Comparison of ENCODE assay signal across 8 mouse cellular contexts in the genomic region with DNA sequence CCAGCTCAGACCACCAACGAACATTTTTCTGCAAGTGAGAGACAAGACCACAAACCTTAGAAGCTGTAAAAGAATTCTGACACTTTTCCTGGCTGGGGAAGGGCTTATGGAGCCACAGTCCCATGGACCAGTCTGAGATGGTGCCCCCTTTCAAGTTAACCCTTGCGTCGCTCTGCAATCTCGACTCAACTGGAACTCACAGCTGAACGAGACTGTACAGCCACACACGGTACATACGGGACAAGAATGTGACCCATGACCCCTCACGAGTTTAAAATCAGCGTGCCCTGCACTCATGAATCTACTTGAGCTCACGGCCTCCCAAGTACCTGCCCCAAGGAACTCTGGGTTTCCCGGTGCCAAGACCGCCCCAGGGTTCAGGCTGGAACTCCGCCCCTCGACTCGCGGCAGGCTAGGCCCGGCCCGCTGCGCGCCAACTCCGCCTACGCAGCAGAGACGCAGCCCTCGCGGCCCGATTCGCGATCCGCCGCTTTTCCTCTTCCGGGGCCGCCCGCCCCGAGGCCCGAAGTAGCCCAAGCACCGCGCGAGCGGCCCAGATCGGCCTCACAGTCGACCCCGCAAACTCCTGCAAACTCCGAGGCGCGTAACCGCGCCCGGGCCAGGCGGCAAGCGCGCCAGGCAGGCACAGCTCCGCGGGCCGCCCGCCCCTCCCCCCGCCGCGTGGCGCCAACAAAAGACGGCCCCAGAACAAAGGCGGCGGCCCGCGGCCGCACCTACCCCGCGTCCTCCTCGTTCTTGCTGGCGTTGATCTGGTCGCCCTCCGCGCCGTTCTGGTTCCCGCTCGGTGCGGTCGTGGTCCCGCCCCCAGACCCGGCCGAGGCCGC. TPM values are rescaled to one million over a fixed set of nuclear protein-coding genes. Genes with fewer than 3 reads are reported as not detected.
DNase-seq lines count a peak whose midpoint lies in the region; ATAC-seq lines count a peak whose summit lies in the region.

No protein-coding gene starts in this region.

- H3K4me3 ChIP-seq in forebrain, embryonic 10.5 days: peak overlapping the region; percentile 74
- H3K4me3 ChIP-seq in heart, embryonic 16.5 days (ENCODE audit: low read length): peak overlapping the region; percentile 94
- peak overlapping the region; percentile 94 for H3K4me3 ChIP-seq in neural tube, embryonic 15.5 days (replicated peaks)

- no peaks in the 10 kb centered on the region for H3K27me3 ChIP-seq in forebrain, embryonic 10.5 days (ENCODE audit: poor library complexity, severe bottlenecking)
- no peaks in the 10 kb centered on the region for H3K27me3 ChIP-seq in heart, embryonic 16.5 days (ENCODE audit: control insufficient read depth, insufficient read depth, low read length)
- H3K27me3 ChIP-seq in neural tube, embryonic 15.5 days (replicated peaks): no peaks in the 10 kb centered on the region

- H3K4me1 ChIP-seq in forebrain, embryonic 10.5 days: peaks cover 51% of the 10 kb centered on the region
- H3K4me1 ChIP-seq in heart, embryonic 16.5 days (ENCODE audit: control insufficient read depth, insufficient read depth, low read length): peaks cover 20% of the 10 kb centered on the region
- H3K4me1 ChIP-seq in neural tube, embryonic 15.5 days: peaks cover 49% of the 10 kb centered on the region

- H3K27ac ChIP-seq in forebrain, embryonic 10.5 days: peak overlapping the region; percentile 99
- H3K27ac ChIP-seq in heart, embryonic 16.5 days (ENCODE audit: low read length): peak overlapping the region; percentile 96
- H3K27ac ChIP-seq in neural tube, embryonic 15.5 days (replicated peaks): peak overlapping the region; percentile 95

- DNase-seq in CD8-positive naive resting alpha-beta T cell, adult 2 months (ENCODE audit: low read depth in 2 of 2, low spot score in 2 of 2): peak; percentile 72 to 78
- DNase-seq in c-Kit-positive CD71-negative TER-119-negative erythroid progenitor cells, embryonic 14.5 days (ENCODE audit: low read depth): peak; percentile 66
- DNase-seq in forebrain, embryonic 10.5 days (ENCODE audit: extremely low spot score, low spot score): peak; percentile 72
- DNase-seq in kidney, postnatal 36 days: peak; percentile 96
- DNase-seq in lung, adult 18-20 months: peak; percentile 94 to 96
- peak; percentile 88 for DNase-seq in testis, postnatal 14 days (ENCODE audit: low spot score)

- under 1% methylated on average over 81 of the region's 81 CpGs for WGBS in forebrain, embryonic 10.5 days
- under 1% methylated on average over 81 of the region's 81 CpGs for WGBS in heart, embryonic 16.5 days
- WGBS in neural tube, embryonic 15.5 days: under 1% methylated on average over 78 of the region's 81 CpGs

- H3K9me3 ChIP-seq in forebrain, embryonic 10.5 days: no peaks in the 10 kb centered on the region
- no peaks in the 10 kb centered on the region for H3K9me3 ChIP-seq in heart, embryonic 16.5 days (replicated peaks; ENCODE audit: control insufficient read depth, low read length)
- H3K9me3 ChIP-seq in neural tube, embryonic 15.5 days (replicated peaks): no peaks in the 10 kb centered on the region

- ATAC-seq in heart, embryonic 16.5 days (replicated peaks; ENCODE audit: extremely low read depth, insufficient read depth, low FRiP score): peak; percentile 80
- peak; percentile 61 for ATAC-seq in neural tube, embryonic 15.5 days (ENCODE audit: low FRiP score)

- peak overlapping the region; percentile 99 for H3K9ac ChIP-seq in heart, embryonic 16.5 days (ENCODE audit: low read length)
- H3K9ac ChIP-seq in neural tube, embryonic 15.5 days (replicated peaks): peak overlapping the region; percentile 98

- H3K36me3 ChIP-seq in forebrain, embryonic 10.5 days (replicated peaks): peaks cover 53% of the 10 kb centered on the region
- H3K36me3 ChIP-seq in heart, embryonic 16.5 days (ENCODE audit: control insufficient read depth, insufficient read depth): peaks cover 43% of the 10 kb centered on the region
- H3K36me3 ChIP-seq in neural tube, embryonic 15.5 days: peaks cover 40% of the 10 kb centered on the region

- peak overlapping the region; percentile 96 for H3K4me2 ChIP-seq in heart, embryonic 16.5 days (ENCODE audit: low read depth, low read length)
- peak overlapping the region; percentile 91 for H3K4me2 ChIP-seq in neural tube, embryonic 15.5 days

RNA-seq across cellular contexts. Expression of a gene that starts 0.8 kb away (rescaled TPM):
- 597 and 634 TPM in 2 replicates for polyA plus RNA-seq in forebrain, embryonic 10.5 days (2016; fragmentation: Nextera tagmentation; extraction: Ambion mirVana)
- 251 and 280 TPM in 2 replicates for polyA plus RNA-seq in heart, embryonic 16.5 days (2015; fragmentation: Nextera tagmentation; extraction: Ambion mirVana)
- polyA plus RNA-seq in neural tube, embryonic 15.5 days (2015; fragmentation: Nextera tagmentation; extraction: Ambion mirVana): 241 and 285 TPM in 2 replicates

RNA-seq across cellular contexts. Expression of a gene that starts 13.7 kb away (rescaled TPM):
- polyA plus RNA-seq in forebrain, embryonic 10.5 days (2016; fragmentation: Nextera tagmentation; extraction: Ambion mirVana): 273 and 279 TPM in 2 replicates
- polyA plus RNA-seq in heart, embryonic 16.5 days (2015; fragmentation: Nextera tagmentation; extraction: Ambion mirVana): 77.9 and 88.1 TPM in 2 replicates
- 96.3 and 117 TPM in 2 replicates for polyA plus RNA-seq in neural tube, embryonic 15.5 days (2015; fragmentation: Nextera tagmentation; extraction: Ambion mirVana)

RNA-seq across cellular contexts. Expression of a gene that starts 21.3 kb away (rescaled TPM):
- 15.9 and 16.3 TPM in 2 replicates for polyA plus RNA-seq in forebrain, embryonic 10.5 days (2016; fragmentation: Nextera tagmentation; extraction: Ambion mirVana)
- 15.0 TPM in 2 replicates for polyA plus RNA-seq in heart, embryonic 16.5 days (2015; fragmentation: Nextera tagmentation; extraction: Ambion mirVana)
- 8.1 and 10.9 TPM in 2 replicates for polyA plus RNA-seq in neural tube, embryonic 15.5 days (2015; fragmentation: Nextera tagmentation; extraction: Ambion mirVana)

RNA-seq across cellular contexts. Expression of a gene that starts 29.9 kb away (rescaled TPM):
- 37.2 and 39.1 TPM in 2 replicates for polyA plus RNA-seq in forebrain, embryonic 10.5 days (2016; fragmentation: Nextera tagmentation; extraction: Ambion mirVana)
- 37.1 and 38.2 TPM in 2 replicates for polyA plus RNA-seq in heart, embryonic 16.5 days (2015; fragmentation: Nextera tagmentation; extraction: Ambion mirVana)
- polyA plus RNA-seq in neural tube, embryonic 15.5 days (2015; fragmentation: Nextera tagmentation; extraction: Ambion mirVana): 79.1 and 79.8 TPM in 2 replicates

RNA-seq across cellular contexts. Expression of a gene that starts 44.8 kb away (rescaled TPM):
- polyA plus RNA-seq in forebrain, embryonic 10.5 days (2016; fragmentation: Nextera tagmentation; extraction: Ambion mirVana): 19.4 and 21.1 TPM in 2 replicates
- 21.6 and 25.8 TPM in 2 replicates for polyA plus RNA-seq in heart, embryonic 16.5 days (2015; fragmentation: Nextera tagmentation; extraction: Ambion mirVana)
- polyA plus RNA-seq in neural tube, embryonic 15.5 days (2015; fragmentation: Nextera tagmentation; extraction: Ambion mirVana): 30.0 and 31.9 TPM in 2 replicates

Comparison
In these comparisons a context has a peak if more than half of its experiments do, and no peak if none do; other contexts are left out.
1. Peak in every context shown above with its lines: DNase-seq, ATAC-seq, H3K4me3 ChIP-seq and H3K27ac ChIP-seq.